Mouse (Mus musculus) ovary, adult 18-20 months (tissue): ENCODE data around the gene Eif4b.

Experiments
- DNase-seq: peaks from one replicate; pipeline ENCODE4 v3.0.0; 2022; ENCODE audit warnings: low spot score, mixed read lengths

Eif4b gene

GRCm38 (mm10) chr15:102101672-102102541 is 28.3 kb downstream of the Eif4b start:
- DNase-seq: no peak

GRCm38 (mm10) chr15:102102548-102103121 is 29.1 kb downstream of the Eif4b start:
- no peak for DNase-seq

- DNase-seq: no peak
Observed at GRCm38 (mm10) chr15:102103371-102103946, 29.9 kb downstream of the Eif4b start.

- DNase-seq: no peak
Observed at GRCm38 (mm10) chr15:102103947-102104555, 30.5 kb downstream of the Eif4b start.

GRCm38 (mm10) chr15:102105360-102105759 is 31.8 kb downstream of the Eif4b start:
- DNase-seq: no peak

GRCm38 (mm10) chr15:102105764-102106730 is 32.5 kb downstream of the Eif4b start:
- DNase-seq: no peak

- DNase-seq: no peak
Observed at GRCm38 (mm10) chr15:102106754-102107456, 33.3 kb downstream of the Eif4b start.

- no peak for DNase-seq
Observed at GRCm38 (mm10) chr15:102107689-102108573, 34.4 kb downstream of the Eif4b start.

GRCm38 (mm10) chr15:102108651-102109525 is 35.3 kb downstream of the Eif4b start:
- no peak for DNase-seq

GRCm38 (mm10) chr15:102110271-102110670 is 36.7 kb downstream of the Eif4b start:
- no peak for DNase-seq

GRCm38 (mm10) chr15:102110701-102111494 is 37.3 kb downstream of the Eif4b start:
- DNase-seq: no peak

- DNase-seq: no peak
Observed at GRCm38 (mm10) chr15:102111495-102111829, 37.9 kb downstream of the Eif4b start.

- no peak for DNase-seq
Observed at GRCm38 (mm10) chr15:102112181-102112580, 38.6 kb downstream of the Eif4b start.

GRCm38 (mm10) chr15:102112827-102113226 is 39.3 kb downstream of the Eif4b start:
- DNase-seq: no peak

GRCm38 (mm10) chr15:102113674-102114073 is 40.1 kb downstream of the Eif4b start:
- no peak for DNase-seq

GRCm38 (mm10) chr15:102114651-102115260 is 41.2 kb downstream of the Eif4b start:
- DNase-seq: no peak

GRCm38 (mm10) chr15:102115731-102116231 is 42.2 kb downstream of the Eif4b start:
- DNase-seq: no peak
